Mouse (Mus musculus) embryonic facial prominence, embryonic 10.5 days (tissue): ENCODE data around the gene Veph1. TPM values are rescaled to one million over a fixed set of nuclear protein-coding genes. Genes with fewer than 3 reads are reported as not detected.
A peak's percentile ranks its signal among the peaks of the same experiment; 100 is the strongest.
"Not testable (repeated sequence)": the region's sequence is repeated elsewhere in the genome, so short reads cannot be mapped to it uniquely, and the experiment has no call there.

Experiments
- DNase-seq: peaks from one replicate; pipeline ENCODE4 v3.0.0-alpha.2; 2017; ENCODE audit warnings: low spot score
- H3K27ac ChIP-seq: fragments of 300-500 bp; sonication (generic); replicated peaks from 2 replicates; pipeline ENCODE4 v1.5.1; 2016; ENCODE audit warnings: mild to moderate bottlenecking
- H3K27me3 ChIP-seq: fragments of 300-500 bp; sonication (generic); replicated peaks from 2 replicates; pipeline ENCODE4 v1.6.1; 2016; ENCODE audit warnings: low read depth, mild to moderate bottlenecking; ENCODE audit not compliant: poor library complexity, severe bottlenecking
- H3K36me3 ChIP-seq: fragments of 300-500 bp; sonication (generic); replicated peaks from 2 replicates; pipeline ENCODE4 v1.6.1; 2016; ENCODE audit warnings: mild to moderate bottlenecking, moderate library complexity
- H3K4me1 ChIP-seq: fragments of 300-500 bp; sonication (generic); 2 replicates; pipeline ENCODE4 v1.6.1; 2016
- H3K4me3 ChIP-seq: fragments of 300-500 bp; sonication (generic); 2 replicates; pipeline ENCODE4 v1.5.1; 2016; ENCODE audit warnings: mild to moderate bottlenecking, moderate library complexity
- H3K9me3 ChIP-seq: fragments of 300-500 bp; sonication (generic); 2 replicates; pipeline ENCODE4 v1.6.1; 2016; ENCODE audit warnings: mild to moderate bottlenecking
- WGBS: fragments of 180-500 bp; shearing (Covaris S2); methylation state at CpG from one replicate; pipeline ENCODE4 v1.1.7; 2016; 5-methylcytosine and 5-hydroxymethylcytosine counted together
- polyA plus RNA-seq: library from polyadenylated mRNA; unstranded; fragments of >200 nt; fragmentation: Nextera tagmentation; extraction: Ambion mirVana; gene quantifications from 2 replicates; pipeline ENCODE4 v1.2.1, GENCODE M21; 2016

The Veph1 gene
- polyA plus RNA-seq, 1 experiment from 2014 or later: 3.0 TPM

- WGBS: 85% methylated on average over 3 of the region's 3 CpGs
- Histone ChIP-seq H3K9me3 (no peaks in the 10 kb centered on the region), H3K36me3 (no peaks in the 10 kb centered on the region), H3K4me1 (peaks cover 26% of the 10 kb centered on the region), H3K27ac (no peak overlapping the region), H3K4me3 (no peak overlapping the region), H3K27me3 (no peaks in the 10 kb centered on the region)
- no peak for DNase-seq
Measured at GRCm38 (mm10) chr3:66294729-66295128, 1.9 kb downstream of the Veph1 start.

- WGBS: 3% methylated on average over 20 of the region's 20 CpGs
- peak overlapping the region; percentile 40 for H3K4me3 ChIP-seq
- H3K4me1 ChIP-seq: peaks cover 26% of the 10 kb centered on the region
- no peaks in the 10 kb centered on the region for H3K9me3 ChIP-seq
- H3K27me3 ChIP-seq: no peaks in the 10 kb centered on the region
- H3K36me3 ChIP-seq: no peaks in the 10 kb centered on the region
- H3K27ac ChIP-seq: peak overlapping the region; percentile 92
- DNase-seq: peak; percentile 90
Measured at GRCm38 (mm10) chr3:66292356-66292946, 4.2 kb downstream of the Veph1 start.

GRCm38 (mm10) chr3:66263270-66263669 lies 33.4 kb downstream of the Veph1 start:
- no peak overlapping the region for H3K27ac ChIP-seq
- DNase-seq: no peak
- H3K36me3 ChIP-seq: no peaks in the 10 kb centered on the region
- 75% methylated on average over 4 of the region's 4 CpGs for WGBS
- no peaks in the 10 kb centered on the region for H3K9me3 ChIP-seq
- no peaks in the 10 kb centered on the region for H3K27me3 ChIP-seq
- no peaks in the 10 kb centered on the region for H3K4me1 ChIP-seq
- H3K4me3 ChIP-seq: no peak overlapping the region

GRCm38 (mm10) chr3:66262319-66262718 lies 34.3 kb downstream of the Veph1 start:
- no peak overlapping the region for H3K4me3 ChIP-seq
- no peaks in the 10 kb centered on the region for H3K27me3 ChIP-seq
- no peak overlapping the region for H3K27ac ChIP-seq
- DNase-seq: peak; percentile 50
- H3K9me3 ChIP-seq: no peaks in the 10 kb centered on the region
- no peaks in the 10 kb centered on the region for H3K4me1 ChIP-seq
- whole genome bisulfite sequencing: 39% methylated on average over 5 of the region's 5 CpGs
- H3K36me3 ChIP-seq: no peaks in the 10 kb centered on the region

- Histone ChIP-seq H3K9me3 (no peaks in the 10 kb centered on the region), H3K27me3 (no peaks in the 10 kb centered on the region), H3K4me3 (no peak overlapping the region), H3K36me3 (no peaks in the 10 kb centered on the region), H3K4me1 (no peaks in the 10 kb centered on the region), H3K27ac (no peak overlapping the region)
- WGBS: 83% methylated on average over 9 of the region's 9 CpGs
- DNase-seq: no peak
Measured at GRCm38 (mm10) chr3:66254504-66255105, 42.0 kb downstream of the Veph1 start.

GRCm38 (mm10) chr3:66251842-66252241 lies 44.8 kb downstream of the Veph1 start:
- Histone ChIP-seq H3K4me1 (no peaks in the 10 kb centered on the region), H3K27ac (no peak overlapping the region), H3K27me3 (no peaks in the 10 kb centered on the region), H3K9me3 (no peaks in the 10 kb centered on the region), H3K4me3 (no peak overlapping the region), H3K36me3 (no peaks in the 10 kb centered on the region)
- no peak for DNase-seq
- WGBS: 75% methylated on average over 7 of the region's 7 CpGs

GRCm38 (mm10) chr3:66240476-66240875 lies 56.2 kb downstream of the Veph1 start:
- Histone ChIP-seq H3K36me3 (no peaks in the 10 kb centered on the region), H3K27me3 (no peaks in the 10 kb centered on the region), H3K4me3 (no peak overlapping the region), H3K4me1 (no peaks in the 10 kb centered on the region), H3K27ac (no peak overlapping the region), H3K9me3 (no peaks in the 10 kb centered on the region)
- no peak for DNase-seq

- peak; percentile 18 for DNase-seq
- not testable (repeated sequence) for H3K9me3 ChIP-seq
Measured at GRCm38 (mm10) chr3:66236234-66236871, 60.3 kb downstream of the Veph1 start.

GRCm38 (mm10) chr3:66224931-66225537 lies 71.6 kb downstream of the Veph1 start:
- Histone ChIP-seq H3K9me3 (no peaks in the 10 kb centered on the region), H3K4me1 (peaks cover 26% of the 10 kb centered on the region), H3K27me3 (no peaks in the 10 kb centered on the region; the same call in 1 of the 2 replicates), H3K27ac (no peak overlapping the region), H3K36me3 (peaks cover 6% of the 10 kb centered on the region), H3K4me3 (no peak overlapping the region)
- 88% methylated on average over 15 of the region's 15 CpGs for WGBS
- no peak for DNase-seq

More at GRCm38 (mm10) chr3:66236234-66236871, 60.3 kb downstream of the Veph1 start:
- not testable (repeated sequence) for H3K4me3 ChIP-seq, H3K27ac ChIP-seq, H3K36me3 ChIP-seq, H3K27me3 ChIP-seq, H3K4me1 ChIP-seq
- 50% methylated on average over 4 of the region's 4 CpGs for WGBS

- no peaks in the 10 kb centered on the region for H3K9me3 ChIP-seq
- H3K27ac ChIP-seq: peak overlapping the region; percentile 92
- H3K4me3 ChIP-seq: peak overlapping the region; percentile 72
- H3K36me3 ChIP-seq: peaks cover 6% of the 10 kb centered on the region
- H3K27me3 ChIP-seq: peaks cover 13% of the 10 kb centered on the region
- DNase-seq: peak; percentile 78
- WGBS: under 1% methylated on average over 11 of the region's 11 CpGs
- H3K4me1 ChIP-seq: peaks cover 42% of the 10 kb centered on the region
Measured at GRCm38 (mm10) chr3:66221243-66221611, 75.4 kb downstream of the Veph1 start.

GRCm38 (mm10) chr3:66220554-66221242 lies 75.9 kb downstream of the Veph1 start:
- Histone ChIP-seq H3K27ac (peak overlapping the region; percentile 92), H3K27me3 (peaks cover 13% of the 10 kb centered on the region), H3K9me3 (no peaks in the 10 kb centered on the region), H3K36me3 (peaks cover 6% of the 10 kb centered on the region), H3K4me1 (peaks cover 48% of the 10 kb centered on the region), H3K4me3 (peak overlapping the region; percentile 72)
- DNase-seq: peak; percentile 73
- under 1% methylated on average over 54 of the region's 54 CpGs for WGBS

- Histone ChIP-seq H3K4me1 (peaks cover 51% of the 10 kb centered on the region), H3K4me3 (peak within 1 kb of the TSS; percentile 72), H3K27me3 (peaks cover 13% of the 10 kb centered on the region), H3K36me3 (peaks cover 3% of the 10 kb centered on the region), H3K27ac (peak within 1 kb of the TSS; percentile 92), H3K9me3 (no peaks in the 10 kb centered on the region)
- DNase-seq: peak; percentile 64
- WGBS: 2% methylated on average over 20 of the region's 20 CpGs
Measured at GRCm38 (mm10) chr3:66219655-66220191, 76.9 kb downstream of the Veph1 start, which contains the start of gene Ptx3. Gene Ptx3 (plus strand): TSS chr3:66219910.
